Mouse (Mus musculus): ENCODE results near the gene Anln. TPM values are rescaled to one million over a fixed set of nuclear protein-coding genes. Genes with fewer than 3 reads are reported as not detected.
"Not testable (repeated sequence)": the region's sequence is repeated elsewhere in the genome, so short reads cannot be mapped to it uniquely, and the experiment has no call there.

The Anln gene
- polyA plus RNA-seq, 1 experiment from 2014 or later = 54.4 TPM

DNA sequence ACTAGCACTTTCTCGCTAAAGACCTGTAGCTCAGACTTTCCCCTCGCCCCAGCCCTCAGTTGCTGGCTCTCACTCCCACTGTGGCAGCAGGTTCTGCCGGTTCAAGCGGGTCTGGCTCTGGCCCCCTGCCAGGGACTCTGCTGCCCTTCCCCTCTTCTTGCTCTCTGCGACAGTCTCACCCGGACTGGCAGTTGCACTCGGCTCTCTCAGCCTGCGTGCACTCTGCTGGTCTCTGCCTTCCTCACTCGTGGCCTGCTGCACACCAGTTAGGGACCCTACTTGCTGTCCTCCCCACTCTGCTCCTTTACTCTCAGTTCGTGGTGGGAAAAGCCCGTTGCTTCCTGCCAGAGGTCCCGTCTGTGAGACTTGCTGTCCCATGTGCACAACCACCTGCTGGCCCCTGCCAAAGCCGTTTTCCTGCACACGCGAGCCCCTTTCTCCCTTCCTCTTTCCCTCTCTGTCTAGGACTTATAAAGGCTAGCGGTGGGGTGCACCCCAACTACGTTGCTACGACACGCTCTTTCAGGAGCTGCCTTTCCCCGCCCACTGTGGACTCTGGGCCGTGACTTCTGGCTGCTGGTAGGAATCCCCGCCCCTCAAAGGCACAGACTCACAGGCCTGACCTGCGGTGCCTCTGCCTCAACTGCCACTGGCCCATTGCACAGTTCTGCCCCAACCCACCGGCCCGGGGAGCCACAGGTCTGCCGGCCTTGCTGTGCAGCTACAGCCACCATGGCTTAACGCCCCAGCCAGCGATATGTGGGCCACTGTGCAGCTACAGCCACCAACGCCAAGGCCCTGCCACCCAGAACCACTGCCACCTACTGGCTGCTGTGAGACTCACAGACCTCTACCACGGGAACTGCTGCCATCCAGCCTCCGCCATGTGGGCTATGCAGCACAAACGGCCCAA lies 61.3 kb downstream of the Anln start:
- H3K27me3 ChIP-seq (ENCODE audit: control insufficient read depth, insufficient read depth, low read length) = no peaks in the 10 kb centered on the region
- ATAC-seq (ENCODE audit: insufficient number of reproducible peaks, low FRiP score, low TSS enrichment, low read depth) (peak; percentile 91), DNase-seq (ENCODE audit: low spot score) (peak; percentile 93)
- WGBS = 1% methylated on average over 32 of the region's 32 CpGs
- peaks cover 5% of the 10 kb centered on the region; the same call in 1 of the 2 replicates for H3K4me1 ChIP-seq (ENCODE audit: control insufficient read depth, insufficient read depth, low read length)
- peak overlapping the region; percentile 81 for H3K4me2 ChIP-seq (ENCODE audit: low read depth, severe bottlenecking)
- 0 out of 2 replicates have a peak overlapping the region, but pooled peaks have one; percentile 45 for H3K27ac ChIP-seq (replicated peaks; ENCODE audit: low read depth, low read length)
- peak overlapping the region; percentile 42 for H3K4me3 ChIP-seq (ENCODE audit: low read depth, low read length)
- no peaks in the 10 kb centered on the region for H3K9me3 ChIP-seq (ENCODE audit: control insufficient read depth, low read length)
- peak overlapping the region; percentile 53 for H3K9ac ChIP-seq (ENCODE audit: low read length)
- no peaks in the 10 kb centered on the region for H3K36me3 ChIP-seq (ENCODE audit: control insufficient read depth, insufficient read depth, low read length)

DNA sequence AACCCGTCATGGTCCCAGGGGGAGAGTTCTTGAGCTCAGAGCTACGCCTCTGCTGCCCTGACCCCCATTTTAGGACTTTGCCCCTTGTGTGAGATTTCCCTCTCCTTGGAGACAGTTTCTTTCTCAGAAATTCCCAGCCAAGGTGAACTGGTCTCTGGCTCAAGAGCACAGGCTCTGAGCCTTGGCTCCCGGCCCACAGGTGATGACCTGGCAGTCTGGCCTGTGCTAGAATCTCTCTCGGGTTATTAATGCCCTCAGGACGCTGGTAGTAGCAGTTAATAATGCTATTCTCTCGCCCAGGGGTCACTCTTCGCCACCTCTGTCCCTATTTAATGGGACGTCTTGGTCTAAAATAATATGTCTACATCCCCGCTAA lies 61.9 kb downstream of the Anln start:
- peaks cover 5% of the 10 kb centered on the region; the same call in 1 of the 2 replicates for H3K4me1 ChIP-seq (ENCODE audit: control insufficient read depth, insufficient read depth, low read length)
- no peaks in the 10 kb centered on the region for H3K36me3 ChIP-seq (ENCODE audit: control insufficient read depth, insufficient read depth, low read length)

DNA sequence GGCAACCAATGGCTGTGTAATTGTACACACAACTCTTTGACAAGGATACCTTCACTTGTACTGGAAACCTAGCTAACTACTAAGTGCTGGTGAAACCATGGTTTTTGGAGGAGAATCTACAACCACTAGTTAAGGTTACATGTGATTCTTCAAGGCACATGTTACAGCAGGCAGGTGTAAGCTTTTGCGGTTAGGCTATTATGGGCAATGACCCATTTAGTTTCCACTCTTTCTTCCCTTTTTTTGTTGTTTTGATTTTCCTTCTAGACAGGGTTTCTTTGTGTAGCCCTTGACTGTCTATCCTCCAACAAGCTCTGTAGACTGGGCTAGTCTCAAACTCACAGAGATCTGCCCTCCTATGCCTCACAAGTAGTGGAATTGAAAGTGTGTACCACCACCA lies 64.4 kb downstream of the Anln start:
- no peak overlapping the region for H3K4me2 ChIP-seq (ENCODE audit: low read depth, severe bottlenecking)
- WGBS = 90% methylated on average over 1 of the region's 1 CpGs
- peaks cover 5% of the 10 kb centered on the region; the same call in 1 of the 2 replicates for H3K4me1 ChIP-seq (ENCODE audit: control insufficient read depth, insufficient read depth, low read length)
- no peak overlapping the region for H3K4me3 ChIP-seq (ENCODE audit: low read depth, low read length)
- H3K36me3 ChIP-seq (ENCODE audit: control insufficient read depth, insufficient read depth, low read length) = no peaks in the 10 kb centered on the region
- H3K27ac ChIP-seq (replicated peaks; ENCODE audit: low read depth, low read length) = no peak overlapping the region
- H3K27me3 ChIP-seq (ENCODE audit: control insufficient read depth, insufficient read depth, low read length) = no peaks in the 10 kb centered on the region
- ATAC-seq (ENCODE audit: insufficient number of reproducible peaks, low FRiP score, low TSS enrichment, low read depth) (no peak), DNase-seq (ENCODE audit: low spot score) (no peak)
- H3K9me3 ChIP-seq (ENCODE audit: control insufficient read depth, low read length) = no peaks in the 10 kb centered on the region
- no peak overlapping the region for H3K9ac ChIP-seq (ENCODE audit: low read length)

More for the DNA sequence above, 61.9 kb downstream of the Anln start:
- Histone ChIP-seq H3K4me3 (ENCODE audit: low read depth, low read length) (peak overlapping the region; percentile 42; the same call in 1 of the 2 replicates), H3K9ac (ENCODE audit: low read length) (peak overlapping the region; percentile 53), H3K9me3 (ENCODE audit: control insufficient read depth, low read length) (no peaks in the 10 kb centered on the region), H3K4me2 (ENCODE audit: low read depth, severe bottlenecking) (peak overlapping the region; percentile 81), H3K27ac (replicated peaks; ENCODE audit: low read depth, low read length) (no peak overlapping the region), H3K27me3 (ENCODE audit: control insufficient read depth, insufficient read depth, low read length) (no peaks in the 10 kb centered on the region)
- WGBS = 19% methylated on average over 9 of the region's 9 CpGs
- no peak for DNase-seq (ENCODE audit: low spot score)
- ATAC-seq (ENCODE audit: insufficient number of reproducible peaks, low FRiP score, low TSS enrichment, low read depth) = no peak

DNA sequence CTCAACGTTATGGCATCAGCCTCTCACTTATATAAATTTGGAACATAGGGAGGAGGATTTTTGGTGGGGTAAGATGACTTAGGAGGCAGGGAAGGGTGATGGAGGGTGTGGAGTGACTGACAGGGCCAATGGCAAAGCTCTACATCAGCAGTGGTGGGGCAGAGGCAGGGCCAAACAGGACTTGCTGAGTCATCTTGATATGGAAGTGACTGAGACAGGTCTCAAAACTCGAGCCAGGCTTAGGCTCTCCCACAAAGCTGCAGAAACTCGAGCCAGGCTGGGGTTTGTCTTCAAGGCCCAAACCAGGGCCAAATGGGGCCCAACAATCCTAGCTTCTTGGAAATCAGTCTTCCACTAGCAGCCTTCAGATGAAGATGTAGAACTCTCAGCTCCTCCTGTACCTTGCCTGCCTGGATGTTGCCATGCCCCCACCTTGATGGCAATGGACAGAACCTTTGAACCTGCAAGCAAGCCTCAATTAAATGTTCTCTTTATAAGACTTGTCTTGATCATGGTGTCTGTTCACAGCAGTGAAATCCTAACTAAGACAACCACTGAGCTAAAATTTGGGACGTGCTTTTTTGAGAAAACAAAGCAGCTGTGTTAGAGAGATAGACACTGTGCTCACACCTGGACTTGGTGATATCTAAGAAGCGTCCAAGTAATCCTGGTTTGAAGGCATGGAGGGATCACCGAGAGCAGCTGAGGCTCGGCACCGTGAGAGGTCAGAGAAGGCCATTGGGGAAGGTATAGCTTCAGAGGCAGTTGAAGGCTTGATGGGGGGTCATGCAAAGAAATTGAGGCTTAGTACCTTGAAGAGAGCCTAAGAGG lies 66.4 kb downstream of the Anln start:
- DNase-seq (ENCODE audit: low spot score) (no peak), ATAC-seq (ENCODE audit: insufficient number of reproducible peaks, low FRiP score, low TSS enrichment, low read depth) (no peak)

DNA sequence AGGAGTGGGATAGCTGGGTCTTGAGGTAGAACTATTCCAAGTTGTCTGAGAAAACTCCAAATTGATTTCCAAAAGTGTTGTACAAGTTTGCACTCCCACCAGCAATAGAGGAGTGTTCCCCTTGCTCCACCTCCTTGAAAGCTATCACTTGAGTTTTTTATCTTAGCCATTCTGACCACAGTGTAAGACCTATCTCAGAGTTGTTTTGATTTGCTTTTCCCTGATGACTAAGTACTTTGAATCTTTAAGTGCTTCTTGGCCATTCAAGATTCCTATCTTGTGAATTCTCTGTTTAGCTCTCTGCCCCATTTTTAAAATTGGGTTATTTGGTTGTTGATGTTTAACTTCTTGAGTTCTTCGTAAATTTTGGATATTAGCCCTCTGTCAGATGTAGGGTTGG lies 69.9 kb downstream of the Anln start:
- H3K4me3 ChIP-seq (ENCODE audit: low read depth, low read length) = no peak overlapping the region
- DNase-seq (ENCODE audit: low spot score) = no peak
- 84% methylated on average over 1 of the region's 1 CpGs for WGBS
- H3K36me3 ChIP-seq (ENCODE audit: control insufficient read depth, insufficient read depth, low read length) = no peaks in the 10 kb centered on the region
- no peak overlapping the region for H3K9ac ChIP-seq (ENCODE audit: low read length)
- H3K27ac ChIP-seq (replicated peaks; ENCODE audit: low read depth, low read length) = no peak overlapping the region
- no peaks in the 10 kb centered on the region for H3K9me3 ChIP-seq (ENCODE audit: control insufficient read depth, low read length)
- no peaks in the 10 kb centered on the region for H3K27me3 ChIP-seq (ENCODE audit: control insufficient read depth, insufficient read depth, low read length)
- ATAC-seq (ENCODE audit: insufficient number of reproducible peaks, low FRiP score, low TSS enrichment, low read depth) = no peak
- no peaks in the 10 kb centered on the region for H3K4me1 ChIP-seq (ENCODE audit: control insufficient read depth, insufficient read depth, low read length)
- no peak overlapping the region for H3K4me2 ChIP-seq (ENCODE audit: low read depth, severe bottlenecking)

More for the DNA sequence above, 66.4 kb downstream of the Anln start:
- Histone ChIP-seq H3K27me3 (ENCODE audit: control insufficient read depth, insufficient read depth, low read length) (no peaks in the 10 kb centered on the region), H3K36me3 (ENCODE audit: control insufficient read depth, insufficient read depth, low read length) (no peaks in the 10 kb centered on the region), H3K4me2 (ENCODE audit: low read depth, severe bottlenecking) (no peak overlapping the region), H3K9ac (ENCODE audit: low read length) (no peak overlapping the region), H3K4me1 (ENCODE audit: control insufficient read depth, insufficient read depth, low read length) (peaks cover 5% of the 10 kb centered on the region; the same call in 1 of the 2 replicates), H3K4me3 (ENCODE audit: low read depth, low read length) (no peak overlapping the region), H3K9me3 (ENCODE audit: control insufficient read depth, low read length) (no peaks in the 10 kb centered on the region), H3K27ac (replicated peaks; ENCODE audit: low read depth, low read length) (no peak overlapping the region)
- 80% methylated on average over 8 of the region's 8 CpGs for WGBS

DNA sequence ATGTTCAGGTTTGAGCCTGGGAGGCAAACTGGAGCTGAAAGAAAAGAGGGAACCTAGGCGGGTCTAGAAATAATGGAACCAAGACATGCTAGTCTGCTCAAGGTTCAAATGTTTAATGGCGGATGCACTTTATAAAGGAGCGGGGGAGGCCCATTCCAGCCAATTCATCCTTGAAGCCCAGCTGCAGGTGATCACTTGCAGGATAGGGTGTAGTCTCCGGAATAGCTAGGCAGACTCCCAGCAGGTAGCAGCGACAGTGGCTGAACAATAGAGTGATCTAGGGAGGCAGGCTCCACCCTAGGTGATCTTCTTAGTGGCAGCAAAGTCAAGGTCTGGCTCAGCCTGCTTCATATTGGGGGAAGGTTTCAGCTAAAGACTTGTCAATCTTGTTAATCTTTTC lies 72.9 kb downstream of the Anln start:
- not testable (repeated sequence) for DNase-seq (ENCODE audit: low spot score); H3K4me2 ChIP-seq (ENCODE audit: low read depth, severe bottlenecking); H3K9me3 ChIP-seq (ENCODE audit: control insufficient read depth, low read length); H3K4me1 ChIP-seq (ENCODE audit: control insufficient read depth, insufficient read depth, low read length); H3K36me3 ChIP-seq (ENCODE audit: control insufficient read depth, insufficient read depth, low read length); ATAC-seq (ENCODE audit: insufficient number of reproducible peaks, low FRiP score, low TSS enrichment, low read depth); H3K27me3 ChIP-seq (ENCODE audit: control insufficient read depth, insufficient read depth, low read length); H3K9ac ChIP-seq (ENCODE audit: low read length); H3K4me3 ChIP-seq (ENCODE audit: low read depth, low read length); H3K27ac ChIP-seq (replicated peaks; ENCODE audit: low read depth, low read length)
- WGBS = 72% methylated on average over 5 of the region's 5 CpGs

DNA sequence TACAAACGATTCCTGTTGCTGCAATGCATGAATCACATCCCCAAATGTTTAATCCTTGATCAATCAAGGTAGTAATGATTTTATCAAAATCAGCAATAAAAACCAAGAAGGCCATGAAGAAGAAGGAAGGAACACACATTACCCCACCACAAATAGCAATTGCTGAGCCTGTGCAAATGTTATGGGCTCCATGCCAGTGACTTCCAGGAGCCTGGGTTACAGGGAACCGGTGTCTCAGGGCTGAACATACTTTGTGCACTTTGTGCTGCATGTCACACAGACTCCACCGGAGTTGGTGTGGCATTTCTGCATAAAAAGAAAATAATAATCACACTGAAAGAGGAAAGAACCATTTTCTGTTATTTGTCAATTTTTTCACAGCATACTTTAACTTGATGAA lies 74.9 kb downstream of the Anln start:
- H3K36me3 ChIP-seq (ENCODE audit: control insufficient read depth, insufficient read depth, low read length) = no peaks in the 10 kb centered on the region
- DNase-seq (ENCODE audit: low spot score) (no peak), ATAC-seq (ENCODE audit: insufficient number of reproducible peaks, low FRiP score, low TSS enrichment, low read depth) (no peak)
- no peak overlapping the region for H3K9ac ChIP-seq (ENCODE audit: low read length)
- WGBS = 87% methylated on average over 3 of the region's 3 CpGs
- H3K27me3 ChIP-seq (ENCODE audit: control insufficient read depth, insufficient read depth, low read length) = no peaks in the 10 kb centered on the region
- H3K4me2 ChIP-seq (ENCODE audit: low read depth, severe bottlenecking) = no peak overlapping the region
- H3K4me3 ChIP-seq (ENCODE audit: low read depth, low read length) = no peak overlapping the region
- H3K9me3 ChIP-seq (ENCODE audit: control insufficient read depth, low read length) = no peaks in the 10 kb centered on the region
- no peaks in the 10 kb centered on the region for H3K4me1 ChIP-seq (ENCODE audit: control insufficient read depth, insufficient read depth, low read length)
- H3K27ac ChIP-seq (replicated peaks; ENCODE audit: low read depth, low read length) = no peak overlapping the region

DNA sequence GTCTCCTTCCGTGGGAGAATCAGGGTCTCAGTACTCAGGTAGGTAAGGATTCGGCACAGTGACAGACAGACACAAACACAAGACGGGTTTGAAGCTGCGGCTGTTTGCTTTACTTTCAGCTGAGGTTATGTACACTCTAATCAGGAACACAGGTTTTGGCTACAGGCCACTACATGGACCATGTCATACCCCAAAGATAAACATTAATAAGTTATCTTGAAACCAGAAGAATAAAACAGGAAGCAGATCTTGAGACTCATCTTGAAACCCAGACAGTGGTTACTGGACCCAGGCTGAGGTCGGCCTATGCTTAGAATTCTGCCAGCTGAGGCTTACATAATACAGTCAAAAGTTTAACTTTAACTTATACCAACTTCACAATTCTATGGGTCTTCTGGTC lies 75.8 kb downstream of the Anln start:
- H3K36me3 ChIP-seq (ENCODE audit: control insufficient read depth, insufficient read depth, low read length) = no peaks in the 10 kb centered on the region
- ATAC-seq (ENCODE audit: insufficient number of reproducible peaks, low FRiP score, low TSS enrichment, low read depth) (no peak), DNase-seq (ENCODE audit: low spot score) (no peak)
- H3K4me1 ChIP-seq (ENCODE audit: control insufficient read depth, insufficient read depth, low read length) = no peaks in the 10 kb centered on the region
- 87% methylated on average over 5 of the region's 5 CpGs for WGBS
- H3K27ac ChIP-seq (replicated peaks; ENCODE audit: low read depth, low read length) = no peak overlapping the region
- no peak overlapping the region for H3K9ac ChIP-seq (ENCODE audit: low read length)
- H3K4me3 ChIP-seq (ENCODE audit: low read depth, low read length) = no peak overlapping the region
- no peaks in the 10 kb centered on the region for H3K9me3 ChIP-seq (ENCODE audit: control insufficient read depth, low read length)
- no peak overlapping the region for H3K4me2 ChIP-seq (ENCODE audit: low read depth, severe bottlenecking)
- H3K27me3 ChIP-seq (ENCODE audit: control insufficient read depth, insufficient read depth, low read length) = no peaks in the 10 kb centered on the region
